Mouse (Mus musculus) gastrocnemius, adult 2 months (tissue): ENCODE measurements around the gene Scaf4. TPM values are rescaled to one million over a fixed set of nuclear protein-coding genes. Genes with fewer than 3 reads are reported as not detected.

ENCODE experiments used
- DNase-seq: peaks from one replicate; pipeline ENCODE4 v3.0.0; 2022
- H3K27ac ChIP-seq: fragments of 200-600 bp; 2 replicates; pipeline ENCODE4 v1.8.1; 2022; ENCODE audit warnings: mild to moderate bottlenecking
- H3K4me3 ChIP-seq: fragments of 200-600 bp; 2 replicates; pipeline ENCODE4 v1.8.1; 2022; ENCODE audit warnings: mild to moderate bottlenecking, moderate library complexity
- CTCF ChIP-seq: fragments of 200-600 bp; IDR thresholded peaks from 2 replicates; pipeline ENCODE4 v1.8.1; 2022; ENCODE audit warnings: antibody characterized with exemption, mild to moderate bottlenecking, moderate library complexity
- intact Hi-C: fragments of 180-260 bp; cut with DNase I; formaldehyde crosslinking; loops from one replicate; pipeline ENCODE4 v1.15.1; 2025
- total RNA-seq, 2 experiments: library from RNA; stranded (reverse); gene quantifications; 2 replicates each; pipeline ENCODE4 v1.2.3; 2021

Scaf4 gene
- total RNA-seq, 2 experiments from 2014 or later = 19.4 to 20.3 TPM

DNA sequence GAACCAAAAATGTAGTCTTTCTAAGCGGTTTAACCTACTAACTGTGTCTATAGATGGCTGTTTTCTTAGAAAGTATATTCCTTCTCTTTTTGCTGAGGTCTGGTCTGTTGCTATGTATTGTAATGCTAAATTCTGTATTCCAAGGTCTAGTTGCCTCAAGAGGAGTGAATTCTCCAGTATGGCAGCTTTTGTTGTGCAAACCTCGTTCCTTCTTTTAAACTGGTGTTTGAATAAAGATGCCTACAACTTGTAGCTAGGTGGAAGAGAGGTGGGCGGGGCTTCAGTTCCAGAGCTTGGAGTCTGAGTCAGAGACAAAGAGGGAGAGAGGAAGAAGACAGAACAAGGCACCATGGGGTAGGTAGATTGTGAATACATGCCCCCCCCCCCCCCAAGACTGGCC, 25.5 kb upstream of the Scaf4 start:
- intact Hi-C loops = no loop called here
- DNase-seq = no peak
- TF ChIP-seq CTCF = no peak
- no peak overlapping the region for H3K27ac ChIP-seq
- no peak overlapping the region for H3K4me3 ChIP-seq

DNA sequence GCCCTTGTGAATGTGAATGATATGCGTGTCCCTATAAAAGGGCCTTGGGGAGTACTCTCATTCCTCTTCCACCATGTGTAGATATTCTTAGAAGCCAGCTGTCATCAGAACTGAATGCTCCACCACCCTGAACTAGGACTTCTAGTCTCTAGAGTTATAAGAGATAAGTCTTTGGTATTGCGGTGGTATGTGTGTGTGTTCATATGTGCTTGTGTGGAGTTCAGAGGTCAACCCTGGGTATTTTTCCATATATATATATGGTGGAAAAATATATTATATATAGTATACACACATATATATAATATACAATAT, 19.6 kb upstream of the Scaf4 start:
- H3K4me3 ChIP-seq = no peak overlapping the region
- TF ChIP-seq CTCF = no peak
- H3K27ac ChIP-seq = peak overlapping the region; percentile 12; the same call in 1 of the 2 replicates
- no peak for DNase-seq
- intact Hi-C loops = no loop called here

DNA sequence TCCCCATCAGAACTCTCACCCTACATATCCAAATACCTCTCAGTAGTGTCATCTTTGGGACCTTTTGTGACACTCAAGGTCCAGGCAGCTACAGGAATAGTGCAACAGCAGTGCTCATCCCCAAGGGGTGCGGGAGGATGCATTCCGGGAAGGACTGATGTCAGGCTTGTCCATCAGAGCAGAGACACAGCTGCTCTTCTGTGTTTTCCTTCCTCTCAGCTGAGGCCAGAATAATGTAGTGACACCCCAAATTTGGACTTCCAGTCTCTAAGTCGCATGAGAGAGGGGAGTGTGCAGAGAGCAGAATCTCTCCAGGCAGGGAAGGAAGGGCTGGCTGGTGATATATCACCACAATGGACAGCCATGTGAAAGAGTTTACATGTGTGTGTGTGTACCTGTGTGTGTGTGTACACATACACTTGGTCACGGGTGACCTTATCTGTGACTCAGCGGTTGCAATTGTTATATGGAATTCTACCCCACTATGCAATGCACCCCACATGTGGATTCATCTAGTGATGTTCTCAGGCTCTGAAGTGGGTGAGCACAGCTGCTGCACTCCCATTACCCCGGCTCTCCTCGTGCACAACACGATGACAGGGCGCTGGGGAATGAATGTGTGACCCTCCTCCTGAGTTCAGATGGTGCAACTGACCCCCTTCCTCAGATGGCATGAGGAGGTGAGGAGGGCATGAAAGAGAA, 19.1 kb upstream of the Scaf4 start:
- DNase-seq = no peak
- no peak overlapping the region for H3K4me3 ChIP-seq
- intact Hi-C loops = no loop called here
- TF ChIP-seq CTCF = no peak
- peak overlapping the region; percentile 12 for H3K27ac ChIP-seq

DNA sequence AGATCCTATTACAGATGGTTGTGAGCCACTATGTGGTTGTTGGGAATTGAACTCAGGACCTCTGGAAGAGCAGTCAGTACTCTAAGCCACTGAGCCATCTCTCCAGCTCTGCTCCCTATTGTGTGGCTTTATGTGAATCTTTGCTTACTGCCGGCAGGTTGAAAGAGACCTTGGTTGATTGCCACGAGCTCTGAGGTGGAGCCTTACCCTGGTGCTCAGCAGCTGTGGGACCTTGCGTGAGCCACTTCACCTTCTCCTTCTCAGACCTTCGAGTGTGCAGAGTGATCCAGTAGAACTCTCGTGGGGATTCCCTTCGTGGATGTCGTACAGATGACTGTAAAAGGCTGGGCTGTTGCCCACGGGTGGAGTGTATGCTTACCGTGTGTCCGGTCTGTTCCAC, 17.4 kb upstream of the Scaf4 start:
- TF ChIP-seq CTCF = no peak
- intact Hi-C loops = no loop called here
- DNase-seq = no peak
- Histone ChIP-seq H3K4me3 (no peak overlapping the region), H3K27ac (no peak overlapping the region)

DNA sequence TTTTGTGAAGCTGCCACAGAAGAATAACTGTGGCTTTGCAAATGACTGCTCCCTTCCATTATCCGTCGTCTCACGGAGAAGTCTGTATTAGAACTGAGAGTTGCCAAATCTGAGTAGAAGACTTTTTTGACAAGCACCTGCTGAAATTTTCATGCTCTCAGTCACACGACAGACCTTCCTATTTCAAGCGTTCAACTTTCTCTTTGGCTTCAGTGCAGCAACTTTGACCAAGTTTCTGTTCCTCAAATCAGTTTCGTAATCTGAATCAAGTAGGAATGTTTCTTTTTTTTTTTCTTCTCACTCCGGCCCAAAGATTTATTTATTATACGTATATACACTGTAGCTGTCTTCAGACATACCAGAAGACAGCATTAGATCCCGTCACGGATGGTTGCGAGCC, 16.6 kb upstream of the Scaf4 start:
- Histone ChIP-seq H3K4me3 (no peak overlapping the region), H3K27ac (no peak overlapping the region)
- intact Hi-C loops = no loop called here
- no peak for TF ChIP-seq CTCF
- no peak for DNase-seq

DNA sequence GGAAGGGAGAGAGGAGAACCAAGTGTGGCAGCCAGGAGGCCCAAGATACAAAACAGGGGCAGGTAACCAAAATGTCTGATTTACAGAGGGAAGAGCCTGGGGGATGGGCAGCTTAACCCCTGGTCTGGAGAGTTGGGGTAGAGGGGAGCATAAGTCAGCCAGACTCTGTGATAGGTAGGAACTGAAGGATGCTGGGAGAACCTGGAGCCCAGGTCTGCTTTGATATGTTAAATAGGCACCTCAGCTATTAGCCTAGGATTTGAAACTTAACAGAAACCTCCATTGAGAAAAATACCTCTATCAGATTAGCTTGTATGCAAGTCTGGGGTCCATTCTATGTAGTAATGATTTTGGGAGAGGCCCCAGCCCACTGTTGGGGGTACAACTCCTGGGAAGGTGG, 15.3 kb upstream of the Scaf4 start:
- no peak for TF ChIP-seq CTCF
- DNase-seq = no peak
- no peak overlapping the region for H3K27ac ChIP-seq
- no peak overlapping the region for H3K4me3 ChIP-seq
- intact Hi-C loops = no loop called here

DNA sequence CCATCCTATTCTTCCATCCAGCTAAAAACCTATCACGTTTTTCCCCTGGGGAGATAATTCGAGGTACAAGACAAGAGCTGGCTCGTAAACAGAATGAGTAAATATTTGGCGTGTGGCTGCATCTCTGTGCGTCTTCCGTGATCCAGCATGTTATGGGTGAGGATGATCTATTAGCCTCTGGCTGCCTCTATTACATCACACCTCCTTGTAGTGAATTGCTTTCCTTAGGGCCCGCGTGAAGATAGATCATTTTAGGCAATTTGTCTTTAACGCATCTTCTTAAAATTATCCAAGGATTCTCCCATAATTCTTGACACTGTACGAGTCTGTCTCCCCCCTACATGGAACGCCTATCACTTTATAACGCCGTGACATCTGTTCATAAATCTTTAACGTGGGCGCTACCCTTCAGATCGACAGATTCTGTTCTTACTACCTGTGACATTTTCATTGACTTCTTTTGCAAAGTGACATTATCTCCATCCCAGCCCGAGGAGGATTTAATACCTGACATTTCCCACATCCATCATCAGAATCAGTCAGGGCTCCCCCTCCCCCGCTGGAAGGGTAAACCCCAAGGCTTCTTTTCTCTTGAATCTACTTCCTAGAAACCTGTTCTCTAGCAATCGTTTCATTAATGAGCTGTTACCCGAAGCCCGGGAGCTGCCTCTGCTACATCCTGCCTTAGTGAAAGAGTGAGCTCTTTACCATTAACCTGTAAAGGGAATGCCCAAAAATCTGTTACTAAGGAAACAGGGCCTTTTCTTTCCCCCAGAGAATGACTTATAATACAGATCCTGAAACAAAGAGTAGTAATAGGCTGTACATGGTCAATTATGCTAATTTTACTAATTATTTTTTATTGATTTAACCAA, 14.4 kb upstream of the Scaf4 start:
- no peak for DNase-seq
- peak overlapping the region; percentile 9; the same call in 1 of the 2 replicates for H3K4me3 ChIP-seq
- intact Hi-C loops = no loop called here
- TF ChIP-seq CTCF = no peak
- H3K27ac ChIP-seq = no peak overlapping the region

DNA sequence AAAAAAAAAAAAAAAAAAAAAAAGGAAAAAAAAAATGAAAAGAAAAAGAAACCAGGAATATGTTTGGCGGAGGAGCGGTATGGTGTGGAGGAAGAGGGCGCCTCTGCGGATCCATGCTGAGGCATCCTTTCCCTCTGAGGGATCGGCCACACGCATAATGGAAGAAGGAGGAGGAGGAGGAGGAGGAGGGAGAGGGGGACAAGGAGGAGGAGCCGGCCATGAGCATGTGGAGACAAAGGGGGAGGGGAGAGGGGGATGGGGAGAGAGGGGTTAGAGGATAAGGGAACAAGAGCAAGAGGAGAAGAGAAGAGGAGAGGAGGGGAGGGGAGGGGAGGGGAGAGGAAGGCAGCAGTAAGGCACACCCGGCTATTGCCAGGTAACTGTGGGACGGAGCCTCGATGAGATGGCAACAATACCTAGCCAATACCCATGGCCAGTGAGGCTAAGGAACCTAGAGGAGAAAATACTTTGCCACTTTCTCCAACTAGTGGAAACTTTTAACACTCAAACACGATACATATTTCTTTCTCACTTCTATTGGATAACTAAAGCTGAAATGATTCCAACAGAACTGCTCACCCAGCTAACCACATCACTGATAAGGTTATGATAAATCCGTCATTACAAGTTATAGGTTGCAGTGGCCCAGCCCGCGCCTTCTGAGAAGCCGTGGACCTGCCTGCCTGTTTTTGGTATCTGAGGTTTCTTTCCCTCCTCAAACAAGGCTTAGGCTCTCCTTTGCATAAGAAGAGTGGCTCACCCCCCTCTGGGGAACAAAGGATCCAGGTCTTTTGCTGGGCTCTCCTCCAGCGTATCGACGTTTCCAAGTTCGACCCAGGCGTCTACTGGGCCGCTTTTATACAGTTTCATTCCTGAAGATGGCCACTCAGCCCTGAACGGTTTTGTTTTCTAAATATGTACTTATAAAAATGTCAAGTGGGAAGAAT, 13.4 kb upstream of the Scaf4 start:
- Histone ChIP-seq H3K27ac (no peak overlapping the region), H3K4me3 (peak overlapping the region; percentile 9; the same call in 1 of the 2 replicates)
- intact Hi-C loops = no loop called here
- no peak for TF ChIP-seq CTCF
- no peak for DNase-seq

DNA sequence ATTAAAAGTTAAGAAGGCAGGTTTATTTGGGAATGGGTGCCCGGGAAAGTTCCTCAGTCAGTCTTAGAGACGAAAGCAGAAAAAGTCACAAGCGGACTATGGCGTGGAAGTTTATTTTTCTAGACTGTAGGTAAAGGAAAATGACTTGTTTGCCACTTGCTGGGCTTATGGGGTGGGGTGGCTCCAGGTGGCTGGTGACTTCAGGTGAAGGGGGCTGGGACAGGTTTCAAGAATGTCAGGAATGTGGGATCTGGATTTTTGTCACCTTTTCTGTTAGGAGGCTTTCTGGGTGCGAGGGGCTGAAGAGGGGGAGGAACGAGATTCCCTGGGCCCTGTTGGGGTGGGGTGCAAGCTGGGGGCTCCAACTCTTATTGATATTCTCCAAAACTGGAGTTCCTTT, 7.4 kb upstream of the Scaf4 start:
- no peak for DNase-seq
- Histone ChIP-seq H3K4me3 (no peak overlapping the region), H3K27ac (no peak overlapping the region)
- intact Hi-C loops = no loop called here
- no peak for TF ChIP-seq CTCF

DNA sequence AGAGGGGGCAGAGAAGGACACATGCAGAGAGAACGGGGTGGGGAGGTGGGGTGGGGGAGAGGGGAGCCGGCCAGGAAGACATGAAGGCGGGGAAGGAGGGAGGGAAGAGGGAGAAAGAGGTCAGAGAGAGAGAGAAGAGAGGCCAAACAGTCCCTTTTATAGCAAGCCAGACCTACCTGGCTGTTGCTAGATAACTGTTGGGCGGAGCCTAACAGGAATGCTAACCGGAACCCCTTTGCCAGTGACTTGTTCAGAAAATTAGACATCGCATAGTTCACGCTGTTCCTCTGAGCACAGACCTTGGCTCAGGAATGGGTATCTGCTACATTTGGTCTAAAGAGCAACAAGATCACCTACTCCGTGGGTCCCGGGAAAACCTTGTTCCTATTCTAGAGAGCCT, 6.7 kb upstream of the Scaf4 start:
- Histone ChIP-seq H3K4me3 (no peak overlapping the region), H3K27ac (no peak overlapping the region)
- intact Hi-C loops = no loop called here
- no peak for DNase-seq
- TF ChIP-seq CTCF = no peak

DNA sequence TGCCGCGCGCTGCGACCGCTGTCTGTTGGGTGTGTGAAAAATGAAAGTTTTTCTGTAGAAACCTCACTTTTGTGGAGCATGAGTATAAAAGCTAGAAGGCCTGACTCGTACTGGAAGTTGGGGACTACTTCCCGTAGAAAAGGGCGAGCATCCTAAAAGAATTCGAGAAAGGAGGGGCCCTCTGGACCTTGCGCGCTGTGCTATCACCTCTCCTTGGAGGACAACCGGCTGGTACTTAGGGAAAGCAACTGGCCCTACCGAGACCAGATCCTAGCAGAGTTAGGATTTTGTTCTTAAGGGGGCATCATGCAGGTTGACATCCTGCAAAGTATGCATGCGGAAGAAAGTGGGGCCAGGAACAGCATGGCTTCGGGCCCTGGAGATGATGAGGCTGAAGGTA, 613 bp upstream of the Scaf4 start:
- intact Hi-C loops = no loop called here
- no peak for DNase-seq
- no peak for TF ChIP-seq CTCF
- Histone ChIP-seq H3K4me3 (peak overlapping the region; percentile 80), H3K27ac (peak overlapping the region; percentile 99)

DNA sequence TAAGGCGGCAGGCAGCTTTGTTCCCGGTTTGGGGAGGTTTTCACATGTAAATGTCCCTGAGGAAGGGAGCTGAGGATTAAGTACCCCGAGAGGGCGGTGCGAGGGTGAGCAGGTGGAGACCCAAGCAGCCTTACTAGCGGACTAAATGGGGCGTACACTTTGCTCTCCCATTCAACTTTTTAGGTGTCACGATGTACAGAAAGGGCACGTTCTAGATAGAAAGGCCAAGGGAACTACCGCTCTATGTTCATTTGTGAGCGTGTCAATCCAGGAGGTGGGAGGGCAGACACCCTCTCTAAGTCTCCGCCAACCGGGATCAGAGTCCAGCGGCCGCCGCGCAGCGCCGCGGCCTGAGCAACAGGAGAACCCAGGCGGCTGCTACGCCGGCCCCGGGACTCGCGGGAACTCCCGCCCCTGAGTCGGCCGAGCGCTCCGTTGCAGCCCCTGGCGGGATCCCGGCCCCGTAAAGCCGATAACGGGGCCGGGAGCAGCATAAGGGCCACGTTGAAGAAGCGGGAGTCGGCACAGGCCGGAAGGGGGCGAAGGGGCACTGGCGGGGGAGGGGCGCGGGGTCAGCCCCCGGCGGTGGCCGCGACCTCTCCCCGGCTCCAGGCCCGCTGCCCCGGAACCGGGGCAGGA, 918 bp downstream of the Scaf4 start:
- DNase-seq = peak; percentile 73

More for the DNA sequence above, 918 bp downstream of the Scaf4 start:
- peak overlapping the region; percentile 99 for H3K27ac ChIP-seq
- intact Hi-C loops = loop anchor here (2.0 kb wide), 1 partner anchor 63 kb away; the partner anchor contains the start of gene Sod1
- H3K4me3 ChIP-seq = peak overlapping the region; percentile 80
- TF ChIP-seq CTCF = 0 out of 2 replicates have a peak, but pooled peaks have one; percentile 6
